Mouse (Mus musculus) midbrain, postnatal 0 days (tissue): Measurements from ENCODE around the gene Spata45. TPM values are rescaled to one million over a fixed set of nuclear protein-coding genes. Genes with fewer than 3 reads are reported as not detected.
A peak's percentile ranks its signal among the peaks of the same experiment; 100 is the strongest.

ENCODE experiments used
- ATAC-seq: fragments of 200-750 bp; cut with Nextera tagmentation; 2 replicates; pipeline ENCODE4 v1.8.0; 2017; ENCODE audit warnings: moderate number of reproducible peaks, mild to moderate bottlenecking, moderate TSS enrichment, moderate library complexity; ENCODE audit not compliant: low FRiP score
- DNase-seq: peaks from one replicate; pipeline ENCODE4 v3.0.0-alpha.2; 2015; ENCODE audit warnings: low spot score
- H3K27ac ChIP-seq: fragments of 300-500 bp; sonication (generic); 2 replicates; pipeline ENCODE4 v1.5.1; 2014; ENCODE audit warnings: low read depth, mild to moderate bottlenecking, low read length, mixed read lengths
- H3K27me3 ChIP-seq: fragments of 300-500 bp; sonication (generic); 2 replicates; pipeline ENCODE4 v1.6.1; 2014; ENCODE audit warnings: low read length, control low read depth, mixed read lengths; ENCODE audit not compliant: insufficient read depth
- H3K36me3 ChIP-seq: fragments of 300-500 bp; sonication (generic); 2 replicates; pipeline ENCODE4 v1.6.1; 2014; ENCODE audit warnings: low read length, control low read depth, mixed read lengths; ENCODE audit not compliant: insufficient read depth
- H3K4me1 ChIP-seq: fragments of 300-500 bp; sonication (generic); 2 replicates; pipeline ENCODE4 v1.6.1; 2014; ENCODE audit warnings: mild to moderate bottlenecking, control low read depth, antibody characterized with exemption, low read length, mixed read lengths; ENCODE audit not compliant: insufficient read depth
- H3K4me2 ChIP-seq: fragments of 300-500 bp; sonication (generic); 2 replicates; pipeline ENCODE4 v1.6.1; 2014; ENCODE audit warnings: low read depth, mild to moderate bottlenecking, low read length, mixed read lengths; ENCODE audit not compliant: poor library complexity, severe bottlenecking
- H3K4me3 ChIP-seq: fragments of 300-500 bp; sonication (generic); 2 replicates; pipeline ENCODE4 v1.5.1; 2014; ENCODE audit warnings: low read depth, mild to moderate bottlenecking, low read length, moderate library complexity
- H3K9ac ChIP-seq: fragments of 300-500 bp; sonication (generic); replicated peaks from 2 replicates; pipeline ENCODE4 v1.6.1; 2014; ENCODE audit warnings: mild to moderate bottlenecking, low read length, moderate library complexity, mixed read lengths; ENCODE audit not compliant: poor library complexity, severe bottlenecking
- H3K9me3 ChIP-seq: fragments of 300-500 bp; sonication (generic); 2 replicates; pipeline ENCODE4 v1.6.1; 2016; ENCODE audit warnings: low read length, control low read depth
- CTCF ChIP-seq: IDR thresholded peaks from 2 replicates; pipeline ENCODE4 v1.5.1; 2016; ENCODE audit warnings: antibody characterized with exemption, mild to moderate bottlenecking
- WGBS: fragments of 180-500 bp; shearing (Covaris S2); extraction: QIAGEN DNeasy Blood & Tissue Kit; methylation state at CpG from one replicate; pipeline ENCODE4 v1.1.7; 2014; 5-methylcytosine and 5-hydroxymethylcytosine counted together
- polyA plus RNA-seq: library from polyadenylated mRNA; unstranded; fragments of >200 nt; fragmentation: Nextera tagmentation; extraction: Ambion mirVana; gene quantifications from 2 replicates; pipeline ENCODE4 v1.2.1, GENCODE M21; 2015
- total RNA-seq: library from RNA; depleted of rRNA; stranded (reverse); fragments of >200 nt; gene quantifications from 2 replicates; pipeline ENCODE4 v1.2.3, GENCODE M21; 2014

Spata45 gene
- total and polyA plus RNA-seq, 2 experiments from 2014 or later: not detected

GRCm38 (mm10) chr1:191002201-191002600 is 34.2 kb upstream of the Spata45 start:
- H3K27ac ChIP-seq: no peak overlapping the region
- H3K9me3 ChIP-seq: no peaks in the 10 kb centered on the region
- no peak overlapping the region for H3K4me3 ChIP-seq
- H3K27me3 ChIP-seq: no peaks in the 10 kb centered on the region
- no peaks in the 10 kb centered on the region for H3K4me1 ChIP-seq
- no peak for DNase-seq
- H3K4me2 ChIP-seq: no peak overlapping the region
- WGBS: 67% methylated on average over 6 of the region's 6 CpGs
- no peak overlapping the region for H3K9ac ChIP-seq
- peak; percentile 61 for TF ChIP-seq CTCF
- H3K36me3 ChIP-seq: peaks cover 10% of the 10 kb centered on the region
- ATAC-seq: no peak

GRCm38 (mm10) chr1:191008707-191009106 is 27.7 kb upstream of the Spata45 start:
- no peak overlapping the region for H3K4me2 ChIP-seq
- no peak overlapping the region for H3K9ac ChIP-seq
- peaks cover 41% of the 10 kb centered on the region for H3K36me3 ChIP-seq
- no peaks in the 10 kb centered on the region for H3K27me3 ChIP-seq
- ATAC-seq: no peak
- no peaks in the 10 kb centered on the region for H3K4me1 ChIP-seq
- DNase-seq: no peak
- H3K9me3 ChIP-seq: no peaks in the 10 kb centered on the region
- peak; percentile 34; the same call in 1 of the 2 replicates for TF ChIP-seq CTCF
- 97% methylated on average over 5 of the region's 5 CpGs for WGBS
- no peak overlapping the region for H3K27ac ChIP-seq
- H3K4me3 ChIP-seq: no peak overlapping the region

- Histone ChIP-seq H3K4me2 (no peak overlapping the region), H3K4me3 (no peak overlapping the region), H3K36me3 (peaks cover 18% of the 10 kb centered on the region; the same call in 1 of the 2 replicates), H3K4me1 (no peaks in the 10 kb centered on the region), H3K27ac (no peak overlapping the region), H3K27me3 (no peaks in the 10 kb centered on the region), H3K9me3 (no peaks in the 10 kb centered on the region), H3K9ac (no peak overlapping the region)
- 97% methylated on average over 3 of the region's 3 CpGs for WGBS
- ATAC-seq: no peak
- TF ChIP-seq CTCF: no peak
- no peak for DNase-seq
Measured at GRCm38 (mm10) chr1:191014271-191014670, 22.2 kb upstream of the Spata45 start.

GRCm38 (mm10) chr1:191019803-191020202 is 16.6 kb upstream of the Spata45 start:
- no peak overlapping the region for H3K9ac ChIP-seq
- H3K27me3 ChIP-seq: no peaks in the 10 kb centered on the region
- no peaks in the 10 kb centered on the region for H3K9me3 ChIP-seq
- H3K4me3 ChIP-seq: no peak overlapping the region
- H3K4me2 ChIP-seq: no peak overlapping the region
- no peaks in the 10 kb centered on the region for H3K36me3 ChIP-seq
- ATAC-seq (no peak), DNase-seq (no peak)
- no peak overlapping the region for H3K27ac ChIP-seq
- no peak for TF ChIP-seq CTCF
- H3K4me1 ChIP-seq: no peaks in the 10 kb centered on the region; the same call in 1 of the 2 replicates
- 96% methylated on average over 5 of the region's 5 CpGs for WGBS

- no peaks in the 10 kb centered on the region for H3K9me3 ChIP-seq
- no peak for DNase-seq
- no peaks in the 10 kb centered on the region; the same call in 1 of the 2 replicates for H3K4me1 ChIP-seq
- no peak overlapping the region for H3K4me3 ChIP-seq
- H3K4me2 ChIP-seq: no peak overlapping the region
- no peak overlapping the region for H3K9ac ChIP-seq
- ATAC-seq: no peak
- no peak overlapping the region for H3K27ac ChIP-seq
- TF ChIP-seq CTCF: no peak
- H3K36me3 ChIP-seq: no peaks in the 10 kb centered on the region
- H3K27me3 ChIP-seq: no peaks in the 10 kb centered on the region
- WGBS: 83% methylated on average over 3 of the region's 3 CpGs
Measured at GRCm38 (mm10) chr1:191020217-191020924, 16.1 kb upstream of the Spata45 start.

- TF ChIP-seq CTCF: no peak
- ATAC-seq (no peak), DNase-seq (no peak)
- Histone ChIP-seq H3K9me3 (no peaks in the 10 kb centered on the region), H3K9ac (no peak overlapping the region), H3K4me3 (no peak overlapping the region), H3K36me3 (no peaks in the 10 kb centered on the region), H3K27me3 (no peaks in the 10 kb centered on the region), H3K4me2 (no peak overlapping the region), H3K27ac (no peak overlapping the region), H3K4me1 (no peaks in the 10 kb centered on the region; the same call in 1 of the 2 replicates)
- WGBS: 92% methylated on average over 7 of the region's 7 CpGs
Measured at GRCm38 (mm10) chr1:191021016-191021415, 15.4 kb upstream of the Spata45 start.
